Mouse (Mus musculus) ES-E14 (cell line): ENCODE measurements at regions not wholly inside any gene's neighbourhood (a gene's known extent, or its start where the extent isn't known, plus 50 kb on each side); places are given as distances from the start of the nearest gene placed in this dataset.

Experiments
- DNase-seq: peaks from one replicate; pipeline ENCODE4 v3.0.0-alpha.2; 2013; ENCODE audit warnings: low read depth, low spot score
- H3K27ac ChIP-seq: 2 replicates; pipeline ENCODE4 v1.5.1; 2012; ENCODE audit warnings: low read depth, mild to moderate bottlenecking, low read length, moderate library complexity, mixed read lengths; ENCODE audit not compliant: poor library complexity, insufficient read depth, severe bottlenecking
- H3K36me3 ChIP-seq: 2 replicates; pipeline ENCODE4 v1.6.1; 2012; ENCODE audit warnings: mild to moderate bottlenecking, low read length, moderate library complexity, mixed read lengths; ENCODE audit not compliant: control insufficient read depth, poor library complexity, insufficient read depth, severe bottlenecking
- H3K4me1 ChIP-seq, 2 experiments: fragments of 150-350 bp in 1 of 2; sonication (generic) in 1 of 2; 2 replicates each; pipeline ENCODE4 v1.6.1; 2012; ENCODE audit warnings: low read length in 2 of 2, mild to moderate bottlenecking in 1 of 2, mixed read lengths in 1 of 2; ENCODE audit not compliant: control insufficient read depth in 2 of 2, insufficient read depth in 2 of 2, poor library complexity in 1 of 2
- H3K4me3 ChIP-seq, 2 experiments: fragments of 150-350 bp in 1 of 2; sonication (generic) in 1 of 2; 2 replicates each; pipeline ENCODE4 v1.5.1; 2012; ENCODE audit warnings: low read length in 2 of 2, low read depth in 1 of 2, mild to moderate bottlenecking in 1 of 2, mixed read lengths in 1 of 2; ENCODE audit not compliant: insufficient read depth in 1 of 2, poor library complexity in 1 of 2, severe bottlenecking in 1 of 2
- H3K9ac ChIP-seq: 2 replicates; pipeline ENCODE4 v1.6.1; 2012; ENCODE audit warnings: low read depth, mild to moderate bottlenecking, low read length, mixed read lengths; ENCODE audit not compliant: poor library complexity, insufficient read depth, severe bottlenecking
- H3K9me3 ChIP-seq: fragments of 150-350 bp; sonication (generic); 2 replicates; pipeline ENCODE4 v1.6.1; 2012; ENCODE audit warnings: low read depth, mild to moderate bottlenecking, low read length; ENCODE audit not compliant: control insufficient read depth, insufficient read depth
- CHD2 ChIP-seq: IDR thresholded peaks from 2 replicates; pipeline ENCODE4 v1.6.1; 2014; ENCODE audit warnings: mild to moderate bottlenecking, low read depth, low read length, inconsistent platforms
- HCFC1 ChIP-seq: IDR thresholded peaks from 2 replicates; pipeline ENCODE4 v1.6.1; 2012; ENCODE audit warnings: low read length, inconsistent platforms, borderline replicate concordance; ENCODE audit not compliant: insufficient read depth
- MAFK ChIP-seq: IDR thresholded peaks from 2 replicates; pipeline ENCODE4 v1.6.1; 2014; ENCODE audit warnings: mild to moderate bottlenecking, low read depth, low read length, inconsistent platforms; ENCODE audit not compliant: insufficient read depth
- ZC3H11A ChIP-seq: IDR thresholded peaks from 2 replicates; pipeline ENCODE4 v1.6.1; 2012; ENCODE audit warnings: low read depth, mild to moderate bottlenecking, inconsistent platforms, low read length, borderline replicate concordance
- ZNF384 ChIP-seq: IDR thresholded peaks from 2 replicates; pipeline ENCODE4 v1.6.1; 2012; ENCODE audit warnings: low read depth, low read length, inconsistent platforms
- in situ Hi-C, 2 experiments: fragments of 600-800 bp; cut with MboI; formaldehyde crosslinking; loops; one replicate each; pipeline ENCODE4 v1.15.1; 2025; ENCODE audit warnings: low sequenced_read_pairs in 2 of 2, inconsistent platforms in 1 of 2; ENCODE audit not compliant: unreplicated experiment in 2 of 2

GRCm38 (mm10) chr1:77748483-77749465 is 233.9 kb upstream of the Epha4 start:
- Histone ChIP-seq H3K27ac (no peak overlapping the region), H3K4me1 (no peaks in the 10 kb centered on the region), H3K9me3 (no peaks in the 10 kb centered on the region), H3K9ac (no peak overlapping the region), H3K36me3 (no peaks in the 10 kb centered on the region), H3K4me3 (no peak overlapping the region)
- in situ Hi-C loops = no loop called here
- TF ChIP-seq HCFC1 = no peak
- no peak for TF ChIP-seq CHD2
- no peak for TF ChIP-seq MAFK
- no peak for TF ChIP-seq ZNF384
- no peak for TF ChIP-seq ZC3H11A
- DNase-seq = no peak

GRCm38 (mm10) chr1:77732099-77732498 is 217.2 kb upstream of the Epha4 start:
- DNase-seq = no peak
- H3K4me3 ChIP-seq = no peak overlapping the region
- in situ Hi-C loops = no loop called here
- TF ChIP-seq CHD2 (no peak), ZC3H11A (no peak), ZNF384 (no peak), HCFC1 (no peak), MAFK (no peak)
- no peaks in the 10 kb centered on the region for H3K4me1 ChIP-seq
- H3K36me3 ChIP-seq = no peaks in the 10 kb centered on the region
- no peaks in the 10 kb centered on the region for H3K9me3 ChIP-seq
- H3K27ac ChIP-seq = no peak overlapping the region
- H3K9ac ChIP-seq = no peak overlapping the region

- DNase-seq = no peak
- Histone ChIP-seq H3K36me3 (no peaks in the 10 kb centered on the region), H3K27ac (no peak overlapping the region), H3K4me1 (no peaks in the 10 kb centered on the region), H3K9ac (no peak overlapping the region), H3K9me3 (no peaks in the 10 kb centered on the region), H3K4me3 (no peak overlapping the region)
- in situ Hi-C loops = no loop called here
- TF ChIP-seq HCFC1 (no peak), ZC3H11A (no peak), ZNF384 (no peak), CHD2 (no peak), MAFK (no peak)
Measured at GRCm38 (mm10) chr1:77727561-77727960, 212.7 kb upstream of the Epha4 start.

GRCm38 (mm10) chr1:77723246-77723645 is 208.4 kb upstream of the Epha4 start:
- Histone ChIP-seq H3K27ac (no peak overlapping the region), H3K4me3 (no peak overlapping the region), H3K4me1 (no peaks in the 10 kb centered on the region), H3K9me3 (no peaks in the 10 kb centered on the region), H3K9ac (no peak overlapping the region), H3K36me3 (no peaks in the 10 kb centered on the region)
- no peak for DNase-seq
- TF ChIP-seq HCFC1 (no peak), CHD2 (no peak), MAFK (no peak), ZC3H11A (no peak), ZNF384 (no peak)
- in situ Hi-C loops = no loop called here
